Mouse (Mus musculus) megakaryocyte, adult 5-6 weeks (primary cell): ENCODE data around the gene Tnfrsf14. TPM values are rescaled to one million over a fixed set of nuclear protein-coding genes. Genes with fewer than 3 reads are reported as not detected.

ENCODE experiments used
- ATAC-seq: 2 replicates; pipeline ENCODE4 v1.8.0; 2016; ENCODE audit warnings: mild to moderate bottlenecking, inconsistent platforms; ENCODE audit not compliant: poor library complexity, severe bottlenecking
- total RNA-seq, 2 experiments: library from RNA; stranded (forward) in 1 of 2; stranded (reverse) in 1 of 2; fragments of 153-499, 151-499 nt in 1 of 2; fragments of 221-1000, 200-1000 nt in 1 of 2; gene quantifications; 2 replicates each; pipeline versions ENCODE4 v1.2.3 to v1.2.4; 2015 to 2017

Tnfrsf14 gene
- total RNA-seq, 2 experiments from 2014 or later = 67.2 to 87.1 TPM

DNA sequence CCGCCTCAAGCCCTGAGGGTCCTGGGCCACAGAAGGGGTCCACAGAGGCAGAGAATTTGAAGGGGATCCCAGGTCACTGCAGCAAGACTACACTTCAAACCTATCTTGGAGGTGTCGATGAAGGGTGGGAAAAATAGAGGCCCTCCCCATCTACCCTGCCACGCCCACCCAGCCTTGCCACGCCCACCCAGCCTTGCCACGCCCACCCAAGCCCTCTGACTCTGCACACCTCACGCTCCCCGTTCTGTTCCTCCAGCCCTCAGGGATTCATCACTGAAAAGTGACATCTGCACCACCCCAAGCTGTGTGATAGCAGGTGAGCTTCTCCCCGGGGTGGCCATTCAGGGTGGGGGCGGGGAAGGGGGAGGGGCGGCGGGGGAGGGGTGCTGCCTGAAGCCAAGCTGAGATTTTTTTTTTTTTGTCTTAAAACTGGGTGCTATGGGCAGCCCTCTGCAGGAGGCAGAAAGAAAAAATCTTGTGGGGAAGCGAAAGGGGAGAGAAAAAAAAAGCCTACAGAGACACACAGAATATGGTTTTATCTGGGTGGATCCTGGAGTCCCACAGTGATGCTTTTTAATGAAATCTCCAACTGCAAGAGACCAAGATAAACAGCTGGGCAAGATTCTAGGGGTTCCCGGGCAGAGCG is 46.2 kb downstream of the Tnfrsf14 start:
- no peak for ATAC-seq

- ATAC-seq = no peak; the same call in 1 of the 2 replicates
Measured at GRCm38 (mm10) chr4:154880730-154881129, 47.6 kb downstream of the Tnfrsf14 start.

GRCm38 (mm10) chr4:154877864-154878548 is 50.4 kb downstream of the Tnfrsf14 start:
- ATAC-seq = peak; percentile 99

DNA sequence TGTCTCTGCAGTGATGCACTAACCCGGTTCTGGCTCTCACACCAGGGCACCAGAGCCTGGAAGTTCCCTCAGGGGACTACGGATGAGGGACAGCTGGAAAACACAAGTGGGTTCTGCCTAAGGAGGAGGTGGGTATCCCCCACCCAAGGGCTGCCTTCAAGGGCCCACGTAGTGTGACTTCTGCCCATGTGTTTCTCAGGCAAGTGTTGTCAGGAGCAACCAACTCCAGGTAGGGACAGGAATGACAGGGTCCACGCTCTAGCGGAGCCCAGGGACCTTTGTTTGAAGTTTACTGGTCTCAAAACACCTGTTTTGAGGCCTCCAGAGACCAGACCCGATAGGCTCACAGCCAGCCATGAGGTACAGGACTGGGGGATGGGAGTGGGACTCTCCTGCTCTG is 55.2 kb downstream of the Tnfrsf14 start:
- ATAC-seq = no peak

Other genes with a start within 250 kb of the Tnfrsf14 start
- gene Ttc34, start 91.1 kb downstream of the Tnfrsf14 start, total RNA-seq (2015) = not detected in 2 replicates
- gene Ttc34, start 91.1 kb downstream of the Tnfrsf14 start, total RNA-seq (2017) = 0.07 TPM in 1 of 2 replicates, not detected in the other
- 0.25 TPM in 1 of 2 replicates, not detected in the other for gene Mmel1, start 59.0 kb downstream of the Tnfrsf14 start, total RNA-seq (2015)
- not detected in 2 replicates for gene Mmel1, start 59.0 kb downstream of the Tnfrsf14 start, total RNA-seq (2017)
- gene Fam213b, start 29.4 kb downstream of the Tnfrsf14 start, total RNA-seq (2015) = 8.8 and 9.1 TPM in 2 replicates
- 5.5 and 6.6 TPM in 2 replicates for gene Fam213b, start 29.4 kb downstream of the Tnfrsf14 start, total RNA-seq (2017)
- gene Hes5, start 32.4 kb upstream of the Tnfrsf14 start, total RNA-seq (2015) = 0.25 and 0.27 TPM in 2 replicates
- not detected in 2 replicates for gene Hes5, start 32.4 kb upstream of the Tnfrsf14 start, total RNA-seq (2017)
- gene Pank4, start 35.6 kb upstream of the Tnfrsf14 start, total RNA-seq (2015) = 28.8 and 36.1 TPM in 2 replicates
- 19.1 and 27.0 TPM in 2 replicates for gene Pank4, start 35.6 kb upstream of the Tnfrsf14 start, total RNA-seq (2017)
- gene Plch2, start 128.2 kb upstream of the Tnfrsf14 start, total RNA-seq (2015) = not detected in 2 replicates
- gene Plch2, start 128.2 kb upstream of the Tnfrsf14 start, total RNA-seq (2017) = not detected in 2 replicates
- gene Pex10, start 138.5 kb upstream of the Tnfrsf14 start, total RNA-seq (2015) = 3.7 and 4.3 TPM in 2 replicates
- gene Pex10, start 138.5 kb upstream of the Tnfrsf14 start, total RNA-seq (2017) = 3.3 and 5.7 TPM in 2 replicates
- gene Rer1, start 157.8 kb upstream of the Tnfrsf14 start, total RNA-seq (2015) = 133 and 141 TPM in 2 replicates
- 116 and 130 TPM in 2 replicates for gene Rer1, start 157.8 kb upstream of the Tnfrsf14 start, total RNA-seq (2017)
- gene Morn1, start 158.0 kb upstream of the Tnfrsf14 start, total RNA-seq (2015) = 0.71 TPM in 1 of 2 replicates, not detected in the other
- 0.95 and 1.1 TPM in 2 replicates for gene Morn1, start 158.0 kb upstream of the Tnfrsf14 start, total RNA-seq (2017)